Mouse (Mus musculus) midbrain, embryonic 15.5 days (tissue): Measurements from ENCODE around the gene Lrrc58. TPM values are rescaled to one million over a fixed set of nuclear protein-coding genes. Genes with fewer than 3 reads are reported as not detected.

ENCODE experiments used
- ATAC-seq: fragments of 200-750 bp; cut with Nextera tagmentation; replicated peaks from 2 replicates; pipeline ENCODE4 v1.8.0; 2017; ENCODE audit warnings: moderate TSS enrichment
- H3K27ac ChIP-seq: fragments of 300-500 bp; sonication (generic); 2 replicates; pipeline ENCODE4 v1.5.1; 2015; ENCODE audit warnings: mild to moderate bottlenecking, inconsistent platforms
- H3K27me3 ChIP-seq: fragments of 300-500 bp; sonication (generic); replicated peaks from 2 replicates; pipeline ENCODE4 v1.6.1; 2015; ENCODE audit warnings: inconsistent platforms
- H3K36me3 ChIP-seq: fragments of 300-500 bp; sonication (generic); replicated peaks from 2 replicates; pipeline ENCODE4 v1.6.1; 2015; ENCODE audit warnings: inconsistent platforms
- H3K4me1 ChIP-seq: fragments of 300-500 bp; sonication (generic); 2 replicates; pipeline ENCODE4 v1.6.1; 2015; ENCODE audit warnings: inconsistent platforms
- H3K4me2 ChIP-seq: fragments of 300-500 bp; sonication (generic); 2 replicates; pipeline ENCODE4 v1.6.1; 2015; ENCODE audit warnings: inconsistent platforms, mild to moderate bottlenecking, moderate library complexity
- H3K4me3 ChIP-seq: fragments of 300-500 bp; sonication (generic); 2 replicates; pipeline ENCODE4 v1.5.1; 2015; ENCODE audit warnings: mild to moderate bottlenecking, inconsistent platforms
- H3K9ac ChIP-seq: fragments of 300-500 bp; sonication (generic); 2 replicates; pipeline ENCODE4 v1.6.1; 2015; ENCODE audit warnings: mild to moderate bottlenecking, inconsistent platforms
- H3K9me3 ChIP-seq: fragments of 300-500 bp; sonication (generic); 2 replicates; pipeline ENCODE4 v1.6.1; 2016; ENCODE audit warnings: inconsistent platforms
- WGBS: fragments of 180-500 bp; shearing (Covaris S2); methylation state at CpG from one replicate; pipeline ENCODE4 v1.1.7; 2015; ENCODE audit warnings: mixed read lengths; 5-methylcytosine and 5-hydroxymethylcytosine counted together
- polyA plus RNA-seq: library from polyadenylated mRNA; unstranded; fragments of >200 nt; fragmentation: Nextera tagmentation; extraction: Ambion mirVana; gene quantifications from 2 replicates; pipeline ENCODE4 v1.2.1, GENCODE M21; 2015

The Lrrc58 gene
- polyA plus RNA-seq, 1 experiment from 2014 or later = 41.6 TPM

DNA sequence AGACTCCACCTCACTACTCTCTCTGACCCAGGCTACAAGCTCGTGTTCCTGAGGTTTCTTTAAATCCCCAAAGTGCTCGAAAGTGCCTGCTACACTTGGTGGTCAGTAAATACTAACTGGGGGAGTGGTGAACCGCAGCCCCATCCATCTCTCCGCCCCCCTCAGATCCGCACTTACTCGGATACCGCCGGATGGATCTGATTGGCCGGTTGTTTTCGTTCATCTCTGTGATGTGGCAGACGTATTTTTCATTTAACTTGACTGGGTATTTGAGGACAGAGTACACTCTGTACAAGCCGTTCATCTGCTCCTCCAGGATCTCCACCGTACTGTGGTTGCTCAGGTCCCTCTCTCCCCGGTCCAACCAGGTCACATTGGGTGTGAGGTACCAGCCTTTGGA is 14.1 kb upstream of the Lrrc58 start:
- WGBS = 73% methylated on average over 14 of the region's 14 CpGs
- Histone ChIP-seq H3K4me2 (no peak overlapping the region), H3K27ac (no peak overlapping the region), H3K27me3 (no peaks in the 10 kb centered on the region), H3K9ac (no peak overlapping the region), H3K36me3 (no peaks in the 10 kb centered on the region), H3K4me3 (no peak overlapping the region), H3K9me3 (no peaks in the 10 kb centered on the region), H3K4me1 (no peaks in the 10 kb centered on the region)
- no peak for ATAC-seq

DNA sequence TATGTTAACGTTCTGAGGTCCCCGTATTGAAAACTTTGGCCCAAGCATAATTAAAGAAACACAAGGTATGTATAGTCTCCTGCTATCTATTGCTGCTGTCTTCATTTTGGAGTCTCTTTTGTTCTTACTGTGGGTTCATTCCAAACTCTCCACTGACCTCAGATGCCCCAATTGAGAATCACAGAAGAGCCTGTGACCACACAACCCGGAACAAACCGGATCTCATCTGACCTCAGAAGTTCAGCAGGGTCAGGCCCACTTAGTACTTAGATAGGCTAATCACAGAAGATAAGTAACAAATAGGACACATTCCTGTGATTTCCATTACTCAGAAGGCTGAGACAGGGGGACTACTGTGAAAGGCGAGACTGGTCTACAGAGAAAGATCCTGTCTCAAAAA is 13.6 kb upstream of the Lrrc58 start:
- Histone ChIP-seq H3K27ac (no peak overlapping the region), H3K9me3 (no peaks in the 10 kb centered on the region), H3K36me3 (no peaks in the 10 kb centered on the region), H3K4me1 (no peaks in the 10 kb centered on the region), H3K27me3 (no peaks in the 10 kb centered on the region), H3K4me2 (no peak overlapping the region), H3K4me3 (no peak overlapping the region), H3K9ac (no peak overlapping the region)
- 83% methylated on average over 5 of the region's 5 CpGs for WGBS
- no peak for ATAC-seq

DNA sequence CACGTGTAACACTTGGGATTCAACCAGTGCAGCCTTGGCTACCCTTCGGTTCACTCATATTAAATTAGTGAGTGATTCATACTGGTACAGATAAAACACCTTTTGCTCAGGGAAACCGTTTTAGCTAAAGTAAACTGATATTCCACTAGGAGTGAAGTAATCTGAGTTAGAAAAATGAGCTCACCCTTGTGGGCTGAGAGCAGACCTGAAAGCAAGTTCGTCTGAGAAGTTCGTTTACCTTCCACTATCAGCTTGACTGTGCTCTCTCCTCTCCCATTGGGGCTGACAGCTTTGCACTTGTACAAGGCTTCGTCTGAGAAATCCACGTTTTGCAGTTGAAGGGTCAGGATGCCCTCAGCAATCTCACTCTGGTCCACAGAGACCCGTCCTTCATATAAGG is 12.6 kb upstream of the Lrrc58 start:
- H3K27me3 ChIP-seq = no peaks in the 10 kb centered on the region
- H3K9me3 ChIP-seq = no peaks in the 10 kb centered on the region
- ATAC-seq = no peak
- WGBS = 83% methylated on average over 8 of the region's 8 CpGs
- no peaks in the 10 kb centered on the region for H3K36me3 ChIP-seq
- no peak overlapping the region for H3K4me2 ChIP-seq
- no peak overlapping the region for H3K27ac ChIP-seq
- no peaks in the 10 kb centered on the region for H3K4me1 ChIP-seq
- no peak overlapping the region for H3K9ac ChIP-seq
- H3K4me3 ChIP-seq = no peak overlapping the region

DNA sequence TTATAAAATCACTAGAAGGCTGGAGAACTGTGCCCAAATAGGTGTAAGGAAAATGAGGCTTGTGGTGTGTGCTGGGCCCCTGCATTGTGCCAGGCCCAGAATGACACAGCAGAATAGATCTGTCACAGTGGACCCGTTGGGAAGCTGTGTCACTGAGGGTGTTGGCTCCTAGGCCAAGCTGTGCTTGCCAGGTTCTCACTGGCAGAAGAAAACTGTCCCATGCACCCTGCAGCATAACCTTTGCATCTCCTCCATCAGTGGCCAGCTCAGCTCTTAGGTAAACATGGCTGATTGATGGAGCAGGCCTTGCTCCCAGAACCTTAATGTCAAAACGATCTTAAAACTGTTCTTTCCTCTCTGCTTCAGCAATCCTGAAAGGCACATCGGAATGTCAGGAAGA is 11.9 kb upstream of the Lrrc58 start:
- Histone ChIP-seq H3K4me2 (no peak overlapping the region), H3K4me1 (no peaks in the 10 kb centered on the region), H3K27ac (no peak overlapping the region), H3K4me3 (no peak overlapping the region), H3K9me3 (no peaks in the 10 kb centered on the region), H3K27me3 (no peaks in the 10 kb centered on the region), H3K9ac (no peak overlapping the region), H3K36me3 (no peaks in the 10 kb centered on the region)
- no peak for ATAC-seq
- 74% methylated on average over 3 of the region's 3 CpGs for WGBS

DNA sequence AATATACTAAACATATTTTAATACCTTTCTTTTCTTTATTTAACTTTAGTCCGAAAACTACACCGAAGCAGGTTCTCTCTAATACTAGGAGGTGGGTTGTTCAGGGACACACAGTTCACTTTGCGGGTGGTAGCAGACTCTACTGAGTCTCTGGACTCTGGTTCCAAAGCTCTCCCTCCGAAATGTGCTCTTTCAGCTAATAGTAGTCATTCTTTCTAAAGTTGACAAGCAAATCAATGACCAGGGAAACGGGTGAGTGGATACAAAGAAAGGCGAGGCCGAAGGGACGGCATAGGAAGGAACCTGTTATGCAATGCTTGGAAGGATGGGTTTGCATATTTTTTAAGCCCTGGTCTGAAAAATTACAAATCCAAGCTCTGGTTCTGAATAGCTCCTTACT is 10.7 kb upstream of the Lrrc58 start:
- Histone ChIP-seq H3K4me3 (no peak overlapping the region), H3K27me3 (no peaks in the 10 kb centered on the region), H3K9ac (no peak overlapping the region), H3K4me2 (no peak overlapping the region), H3K27ac (no peak overlapping the region), H3K36me3 (no peaks in the 10 kb centered on the region), H3K4me1 (no peaks in the 10 kb centered on the region), H3K9me3 (no peaks in the 10 kb centered on the region)
- 69% methylated on average over 8 of the region's 8 CpGs for WGBS
- no peak for ATAC-seq

DNA sequence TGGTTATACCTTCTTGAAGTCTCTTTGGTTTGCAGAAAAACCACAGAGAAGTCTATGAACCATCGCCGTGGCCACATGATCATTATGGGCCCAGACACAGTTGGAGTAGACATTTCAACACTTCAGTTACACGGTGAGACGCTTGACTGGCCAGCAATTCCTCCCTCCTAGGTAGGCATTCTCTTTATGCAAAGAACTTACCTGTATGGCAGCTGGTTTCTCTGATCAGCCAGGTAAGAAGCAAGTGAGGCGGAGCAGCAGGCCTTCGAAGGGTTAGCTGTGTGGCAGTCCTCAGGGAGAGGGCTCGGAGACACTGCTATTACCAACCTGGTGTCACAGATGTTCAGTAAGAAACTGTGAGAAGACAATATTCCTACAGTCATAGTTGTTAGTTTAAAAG is 8.0 kb upstream of the Lrrc58 start:
- Histone ChIP-seq H3K27me3 (no peaks in the 10 kb centered on the region), H3K9ac (no peak overlapping the region), H3K9me3 (no peaks in the 10 kb centered on the region), H3K4me2 (no peak overlapping the region), H3K4me1 (no peaks in the 10 kb centered on the region), H3K36me3 (no peaks in the 10 kb centered on the region), H3K4me3 (no peak overlapping the region), H3K27ac (no peak overlapping the region)
- no peak for ATAC-seq
- 80% methylated on average over 7 of the region's 7 CpGs for WGBS

DNA sequence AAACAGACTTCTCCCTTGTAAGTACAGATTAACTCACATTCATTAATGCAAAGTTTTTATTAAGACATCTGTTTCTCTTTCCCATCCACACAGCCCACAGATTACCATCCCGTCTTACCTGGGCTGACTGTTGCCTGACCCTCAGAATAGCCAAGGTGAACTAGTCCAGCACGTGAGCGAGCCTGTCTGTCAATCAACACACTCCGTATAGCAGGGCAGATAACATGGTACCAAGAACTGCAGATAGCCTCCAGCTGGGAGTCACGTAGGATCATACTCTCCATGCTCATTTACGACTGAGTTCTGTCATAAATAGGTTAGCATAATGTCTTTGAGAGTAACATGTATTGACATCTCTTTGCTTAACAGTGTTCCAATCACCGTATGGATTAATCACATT is 7.2 kb upstream of the Lrrc58 start, which contains the start of gene Gm36028:
Gm36028 (minus strand) TSS at position 118 of the 400 bp plus-strand sequence.
- ATAC-seq = no peak
- Histone ChIP-seq H3K4me2 (no peak within 1 kb of the TSS), H3K9me3 (no peaks in the 10 kb centered on the region), H3K36me3 (no peaks in the 10 kb centered on the region), H3K27ac (no peak within 1 kb of the TSS), H3K9ac (no peak within 1 kb of the TSS), H3K4me3 (no peak within 1 kb of the TSS), H3K27me3 (no peaks in the 10 kb centered on the region), H3K4me1 (no peaks in the 10 kb centered on the region)
- WGBS = 92% methylated on average over 7 of the region's 7 CpGs

DNA sequence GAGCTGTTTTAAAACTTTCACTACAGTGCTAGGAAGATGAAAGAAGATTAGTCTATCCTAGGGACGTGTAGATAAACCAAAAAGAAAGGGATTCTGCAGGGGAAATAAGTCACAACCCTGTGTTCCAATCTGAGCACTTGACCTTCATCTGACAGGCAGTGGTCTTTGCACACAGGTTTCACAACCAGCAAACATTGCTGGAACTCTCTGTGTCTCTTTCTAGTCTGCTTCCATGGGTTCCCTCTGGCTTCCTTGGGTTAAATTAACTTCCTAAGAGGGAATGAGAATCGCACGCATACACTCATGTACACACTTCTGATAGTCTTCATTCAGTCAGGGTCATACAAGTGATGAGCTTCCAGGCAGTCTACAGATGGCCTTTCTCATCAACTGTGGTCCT is 4.3 kb upstream of the Lrrc58 start:
- Histone ChIP-seq H3K9me3 (no peaks in the 10 kb centered on the region), H3K4me3 (no peak overlapping the region), H3K4me1 (peaks cover 5% of the 10 kb centered on the region; the same call in 1 of the 2 replicates), H3K27ac (no peak overlapping the region), H3K9ac (no peak overlapping the region), H3K4me2 (no peak overlapping the region), H3K27me3 (no peaks in the 10 kb centered on the region), H3K36me3 (no peaks in the 10 kb centered on the region)
- ATAC-seq = no peak
- whole genome bisulfite sequencing = 87% methylated on average over 3 of the region's 3 CpGs

DNA sequence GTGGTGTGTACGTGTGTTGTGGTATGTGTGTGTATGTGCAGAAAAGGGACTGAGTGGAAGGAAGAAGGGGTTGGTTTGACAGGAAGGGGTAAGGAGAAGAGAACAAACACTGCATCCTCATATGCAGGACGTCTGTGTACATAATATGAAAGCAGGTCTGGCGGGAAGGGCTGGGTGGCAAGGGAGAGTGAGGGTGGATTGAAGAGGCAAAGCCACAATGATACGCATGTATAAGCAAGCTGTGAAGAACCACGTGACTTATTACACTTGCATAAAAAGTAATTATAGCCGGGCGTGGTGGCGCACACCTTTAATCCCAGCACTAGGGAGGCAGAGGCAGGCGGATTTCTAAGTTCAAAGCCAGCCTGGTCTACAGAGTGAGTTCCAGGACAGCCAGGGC is 2.3 kb upstream of the Lrrc58 start:
- Histone ChIP-seq H3K9me3 (no peaks in the 10 kb centered on the region), H3K4me2 (no peak overlapping the region), H3K27me3 (no peaks in the 10 kb centered on the region), H3K27ac (no peak overlapping the region), H3K4me1 (peaks cover 18% of the 10 kb centered on the region), H3K9ac (no peak overlapping the region), H3K36me3 (no peaks in the 10 kb centered on the region), H3K4me3 (no peak overlapping the region)
- WGBS = 85% methylated on average over 8 of the region's 9 CpGs
- ATAC-seq = no peak

DNA sequence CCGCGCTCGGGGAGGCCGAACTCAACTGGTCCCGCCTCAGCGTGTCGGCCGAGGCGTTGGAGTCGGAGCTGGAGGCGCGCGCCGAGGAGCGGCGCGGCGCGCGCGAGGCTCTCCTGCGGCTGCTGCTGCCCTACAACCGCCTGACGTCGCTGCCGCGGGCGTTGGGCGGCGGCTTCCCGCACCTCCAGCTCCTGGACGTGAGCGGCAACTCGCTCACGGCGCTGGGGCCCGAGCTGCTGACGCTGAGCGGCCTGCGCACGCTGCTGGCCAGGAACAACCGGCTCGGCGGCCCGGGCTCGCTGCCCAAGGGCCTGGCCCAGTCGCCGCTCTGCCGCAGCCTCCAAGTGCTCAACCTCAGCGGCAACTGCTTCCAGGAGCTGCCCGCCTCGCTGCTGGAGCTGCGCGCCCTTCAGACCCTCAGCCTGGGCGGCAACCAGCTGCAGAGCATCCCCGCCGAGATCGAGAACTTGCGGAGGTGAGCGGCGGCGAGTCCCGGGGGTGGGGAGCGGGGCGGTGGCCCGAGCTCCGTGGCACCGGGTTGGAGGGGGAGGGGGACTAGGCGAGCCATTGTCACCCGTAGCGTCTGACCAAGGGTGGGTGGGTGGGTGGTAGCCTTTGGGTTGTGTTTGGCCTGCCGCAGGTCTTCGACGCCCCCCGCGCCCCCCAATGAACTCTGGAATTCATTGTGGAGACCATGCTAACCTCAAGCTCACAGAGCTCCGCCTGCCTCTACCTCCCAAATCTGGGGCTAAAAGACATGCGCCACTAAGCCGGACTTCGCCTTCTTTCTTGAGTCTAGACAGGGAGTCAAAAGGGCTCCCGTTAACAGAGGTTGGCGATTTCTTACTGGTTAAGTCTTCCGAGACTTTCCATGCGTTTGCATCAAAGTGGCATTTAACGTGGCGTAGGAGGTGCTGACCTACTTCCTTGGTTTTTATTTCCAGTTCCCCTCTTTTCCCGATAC is 599 bp downstream of the Lrrc58 start:
- peak; percentile 82 for ATAC-seq
- H3K36me3 ChIP-seq = no peaks in the 10 kb centered on the region
- WGBS = under 1% methylated on average over 83 of the region's 87 CpGs
- peak overlapping the region; percentile 74 for H3K4me2 ChIP-seq
- peak overlapping the region; percentile 100 for H3K27ac ChIP-seq
- no peaks in the 10 kb centered on the region for H3K27me3 ChIP-seq
- H3K4me3 ChIP-seq = peak overlapping the region; percentile 96
- H3K9ac ChIP-seq = peak overlapping the region; percentile 97
- no peaks in the 10 kb centered on the region for H3K9me3 ChIP-seq
- H3K4me1 ChIP-seq = peaks cover 26% of the 10 kb centered on the region

DNA sequence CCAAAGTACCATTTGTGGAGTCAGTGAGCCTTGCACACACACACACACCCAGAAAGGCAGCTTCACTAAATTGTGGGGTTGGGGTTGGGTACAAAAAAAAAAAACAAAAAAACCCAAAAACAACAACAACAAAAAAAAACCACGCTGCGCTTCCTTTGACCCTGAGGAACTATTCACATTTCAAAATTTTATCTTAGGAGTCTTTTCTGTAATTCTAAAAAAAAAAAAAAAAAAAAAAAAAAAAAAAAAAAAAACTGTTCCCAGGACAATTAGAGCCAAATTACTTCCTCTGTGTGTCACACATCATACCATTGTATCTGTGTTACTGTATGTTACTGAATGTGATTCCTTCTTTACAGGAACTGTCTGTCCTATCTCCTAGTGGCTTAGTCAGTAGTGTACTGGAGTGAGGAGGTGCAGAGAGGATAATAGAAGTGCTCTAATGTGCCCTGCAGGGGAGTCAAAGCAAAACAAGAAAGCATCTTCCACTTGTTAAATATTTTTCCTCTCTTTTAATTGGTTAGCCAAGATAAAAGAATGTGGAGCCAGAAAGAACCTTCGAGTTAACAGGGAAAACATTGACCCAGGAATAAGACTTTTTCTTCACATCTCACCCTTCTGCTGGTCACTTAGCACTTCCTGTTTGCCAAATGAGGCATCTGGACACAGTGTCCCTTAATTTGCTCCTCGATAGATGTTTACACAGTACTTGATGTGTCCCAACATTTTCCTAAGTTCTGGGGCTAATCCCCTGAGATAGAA is 1.5 kb downstream of the Lrrc58 start:
- WGBS = 39% methylated on average over 4 of the region's 4 CpGs
- Histone ChIP-seq H3K9me3 (no peaks in the 10 kb centered on the region), H3K4me1 (peaks cover 26% of the 10 kb centered on the region), H3K27me3 (no peaks in the 10 kb centered on the region), H3K4me2 (peak overlapping the region; percentile 74), H3K36me3 (no peaks in the 10 kb centered on the region), H3K4me3 (peak overlapping the region; percentile 96), H3K9ac (peak overlapping the region; percentile 97), H3K27ac (peak overlapping the region; percentile 100)
- no peak for ATAC-seq

DNA sequence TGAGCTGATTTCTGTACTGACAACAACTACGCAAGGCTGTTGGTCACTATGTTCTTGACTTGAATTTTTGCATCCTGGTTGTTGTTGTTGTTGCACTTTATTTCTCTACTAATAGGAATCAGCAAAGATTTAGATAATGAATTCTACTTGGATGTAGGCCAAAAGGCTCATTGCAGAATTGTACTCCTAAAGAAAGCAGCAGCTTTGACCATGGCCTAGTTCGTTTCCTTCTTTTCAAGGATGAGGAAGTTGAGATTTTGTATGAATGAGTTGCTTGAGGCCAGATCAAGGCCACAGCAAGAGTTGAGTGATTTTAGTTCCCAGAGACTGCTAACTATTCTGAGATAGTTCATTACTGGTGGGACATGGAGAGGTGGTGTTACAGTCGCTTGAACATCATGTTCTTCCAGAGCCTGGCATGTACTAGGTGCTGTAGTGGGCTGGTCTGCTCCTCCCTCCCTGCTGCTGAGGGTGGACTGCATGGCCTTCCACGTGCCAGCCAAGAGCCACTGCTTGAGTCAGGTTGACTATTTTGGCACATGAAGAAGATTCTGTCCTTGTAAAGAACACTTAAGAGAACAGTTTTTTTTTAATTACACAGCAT is 3.0 kb downstream of the Lrrc58 start:
- no peak for ATAC-seq
- Histone ChIP-seq H3K36me3 (no peaks in the 10 kb centered on the region), H3K27me3 (no peaks in the 10 kb centered on the region), H3K9me3 (no peaks in the 10 kb centered on the region), H3K9ac (no peak overlapping the region), H3K27ac (no peak overlapping the region), H3K4me1 (peaks cover 26% of the 10 kb centered on the region), H3K4me3 (no peak overlapping the region), H3K4me2 (peak overlapping the region; percentile 74; the same call in 1 of the 2 replicates)
- WGBS = 73% methylated on average over 4 of the region's 4 CpGs
